Mouse (Mus musculus): ENCODE measurements at regions not wholly inside any gene's neighbourhood (a gene's known extent, or its start where the extent isn't known, plus 50 kb on each side); places are given as distances from the start of the nearest gene placed in this dataset.

- Histone ChIP-seq H3K27ac (no peak overlapping the region), H3K4me3 (no peak overlapping the region)
- TF ChIP-seq CTCF (conservative IDR thresholded peaks at IDR 0.05) = no peak
- DNase-seq (ENCODE audit: low spot score in 2 of 2) = no peak
Observed at GRCm38 (mm10) chr5:12868355-12869217, 256.6 kb upstream of the Sema3a start.

GRCm38 (mm10) chr5:12872888-12873287, 252.3 kb upstream of the Sema3a start:
- TF ChIP-seq CTCF (conservative IDR thresholded peaks at IDR 0.05) = no peak
- no peak for DNase-seq (ENCODE audit: low spot score in 2 of 2)
- H3K27ac ChIP-seq = no peak overlapping the region
- no peak overlapping the region for H3K4me3 ChIP-seq

GRCm38 (mm10) chr5:12877595-12878296, 247.5 kb upstream of the Sema3a start:
- no peak for TF ChIP-seq CTCF (conservative IDR thresholded peaks at IDR 0.05)
- Histone ChIP-seq H3K4me3 (no peak overlapping the region), H3K27ac (no peak overlapping the region)
- no peak for DNase-seq (ENCODE audit: low spot score in 2 of 2)

GRCm38 (mm10) chr5:12892333-12892732, 232.9 kb upstream of the Sema3a start:
- Histone ChIP-seq H3K4me3 (no peak overlapping the region), H3K27ac (no peak overlapping the region)
- TF ChIP-seq CTCF (conservative IDR thresholded peaks at IDR 0.05) = no peak
- no peak for DNase-seq (ENCODE audit: low spot score in 2 of 2)

GRCm38 (mm10) chr5:12894638-12895037, 230.6 kb upstream of the Sema3a start:
- H3K27ac ChIP-seq = no peak overlapping the region
- no peak for DNase-seq (ENCODE audit: low spot score in 2 of 2)
- no peak overlapping the region for H3K4me3 ChIP-seq
- no peak for TF ChIP-seq CTCF (conservative IDR thresholded peaks at IDR 0.05)

GRCm38 (mm10) chr5:12910741-12911140, 214.5 kb upstream of the Sema3a start:
- no peak for DNase-seq (ENCODE audit: low spot score in 2 of 2)
- TF ChIP-seq CTCF (conservative IDR thresholded peaks at IDR 0.05) = no peak
- no peak overlapping the region for H3K4me3 ChIP-seq
- H3K27ac ChIP-seq = no peak overlapping the region

GRCm38 (mm10) chr5:12914395-12914794, 210.8 kb upstream of the Sema3a start:
- no peak for DNase-seq (ENCODE audit: low spot score in 2 of 2)
- H3K27ac ChIP-seq = no peak overlapping the region
- H3K4me3 ChIP-seq = no peak overlapping the region
- no peak for TF ChIP-seq CTCF (conservative IDR thresholded peaks at IDR 0.05)

GRCm38 (mm10) chr5:12919335-12919734, 205.9 kb upstream of the Sema3a start:
- DNase-seq (ENCODE audit: low spot score in 2 of 2) = no peak
- H3K4me3 ChIP-seq = no peak overlapping the region
- no peak overlapping the region for H3K27ac ChIP-seq
- no peak for TF ChIP-seq CTCF (conservative IDR thresholded peaks at IDR 0.05)

- TF ChIP-seq CTCF (conservative IDR thresholded peaks at IDR 0.05) = no peak
Observed at GRCm38 (mm10) chr5:12922889-12923288, 202.3 kb upstream of the Sema3a start.

GRCm38 (mm10) chr5:12925466-12925865, 199.7 kb upstream of the Sema3a start:
- no peak overlapping the region for H3K27ac ChIP-seq
- DNase-seq (ENCODE audit: low spot score in 2 of 2) = no peak
- no peak overlapping the region for H3K4me3 ChIP-seq
- no peak for TF ChIP-seq CTCF (conservative IDR thresholded peaks at IDR 0.05)

More at GRCm38 (mm10) chr5:12922889-12923288, 202.3 kb upstream of the Sema3a start:
- H3K27ac ChIP-seq = no peak overlapping the region
- DNase-seq (ENCODE audit: low spot score in 2 of 2) = no peak
- no peak overlapping the region for H3K4me3 ChIP-seq

- DNase-seq (ENCODE audit: low spot score in 2 of 2) = no peak
- Histone ChIP-seq H3K4me3 (no peak overlapping the region), H3K27ac (no peak overlapping the region)
- TF ChIP-seq CTCF (conservative IDR thresholded peaks at IDR 0.05) = no peak
Observed at GRCm38 (mm10) chr5:12926289-12926688, 198.9 kb upstream of the Sema3a start.

GRCm38 (mm10) chr5:12927247-12927646, 198.0 kb upstream of the Sema3a start:
- Histone ChIP-seq H3K4me3 (no peak overlapping the region), H3K27ac (no peak overlapping the region)
- no peak for TF ChIP-seq CTCF (conservative IDR thresholded peaks at IDR 0.05)
- no peak for DNase-seq (ENCODE audit: low spot score in 2 of 2)

- H3K27ac ChIP-seq = no peak overlapping the region
- H3K4me3 ChIP-seq = no peak overlapping the region
- DNase-seq (ENCODE audit: low spot score in 2 of 2) = no peak
- TF ChIP-seq CTCF (conservative IDR thresholded peaks at IDR 0.05) = no peak
Observed at GRCm38 (mm10) chr5:12937052-12937451, 188.2 kb upstream of the Sema3a start.
